Mouse (Mus musculus) neutrophil, adult 5-6 weeks (primary cell): Measurements from ENCODE around the gene Rab40b. TPM values are rescaled to one million over a fixed set of nuclear protein-coding genes. Genes with fewer than 3 reads are reported as not detected.

Source experiments
- ATAC-seq: fragments of 151-379, 151-347 bp; 2 replicates; pipeline ENCODE4 v1.8.0; 2017; ENCODE audit warnings: mild to moderate bottlenecking, moderate TSS enrichment; ENCODE audit not compliant: insufficient number of reproducible peaks, poor library complexity, low FRiP score, severe bottlenecking; ENCODE audit errors: extremely low read depth
- total RNA-seq: library from RNA; stranded (forward); fragments of 200-1000 nt; gene quantifications from 2 replicates; pipeline ENCODE4 v1.2.3, GENCODE M21; 2017

Gene Rab40b
- total RNA-seq, 1 experiment from 2014 or later = not detected

GRCm38 (mm10) chr11:121306608-121307007 lies 81.4 kb downstream of the Rab40b start:
- ATAC-seq = no peak

Other genes starting within 250 kb of the Rab40b start
- not detected in 2 replicates for gene Tex19.1, start 242.1 kb downstream of the Rab40b start, total RNA-seq
- not detected in 2 replicates for gene Uts2r, start 228.0 kb downstream of the Rab40b start, total RNA-seq
- 11.5 and 17.3 TPM in 2 replicates for gene Hexdc, start 183.8 kb downstream of the Rab40b start, total RNA-seq
- 5.4 and 6.6 TPM in 2 replicates for gene Ogfod3, start 183.5 kb downstream of the Rab40b start, total RNA-seq
- gene Cybc1, start 158.9 kb downstream of the Rab40b start, total RNA-seq = 116 and 134 TPM in 2 replicates
- gene Narf, start 151.0 kb downstream of the Rab40b start, total RNA-seq = 71.0 and 76.1 TPM in 2 replicates
- gene Foxk2, start 128.3 kb downstream of the Rab40b start, total RNA-seq = 22.1 and 26.4 TPM in 2 replicates
- gene Wdr45b, start 33.8 kb downstream of the Rab40b start, total RNA-seq = 51.9 and 56.8 TPM in 2 replicates
- gene Fn3krp, start 33.1 kb upstream of the Rab40b start, total RNA-seq = 4.9 and 5.7 TPM in 2 replicates
- 0.25 TPM in 1 of 2 replicates, not detected in the other for gene Fn3k, start 46.7 kb upstream of the Rab40b start, total RNA-seq
- gene Tbcd, start 63.7 kb upstream of the Rab40b start, total RNA-seq = 16.0 and 17.6 TPM in 2 replicates
- not detected in 2 replicates for gene Zfp750, start 131.1 kb upstream of the Rab40b start, total RNA-seq